Mouse (Mus musculus) ES-Bruce4 (cell line): ENCODE results near the gene Il1r2. TPM values are rescaled to one million over a fixed set of nuclear protein-coding genes. Genes with fewer than 3 reads are reported as not detected.

ENCODE experiments used
- H3K27ac ChIP-seq: 2 replicates; pipeline ENCODE4 v1.5.1; 2012; ENCODE audit warnings: low read length, inconsistent platforms; ENCODE audit not compliant: insufficient read depth
- H3K27me3 ChIP-seq: 2 replicates; pipeline ENCODE4 v1.6.1; 2012; ENCODE audit warnings: mild to moderate bottlenecking, low read length, inconsistent platforms; ENCODE audit not compliant: control insufficient read depth, poor library complexity, insufficient read depth, severe bottlenecking
- H3K36me3 ChIP-seq: 2 replicates; pipeline ENCODE4 v1.6.1; 2012; ENCODE audit warnings: inconsistent platforms, mild to moderate bottlenecking, low read length, moderate library complexity; ENCODE audit not compliant: control insufficient read depth, poor library complexity, insufficient read depth, severe bottlenecking
- H3K4me1 ChIP-seq: one replicate; pipeline ENCODE4 v1.8.1; 2011; ENCODE audit warnings: low read length; ENCODE audit not compliant: control insufficient read depth, insufficient read depth
- H3K4me3 ChIP-seq: 2 replicates; pipeline ENCODE4 v1.5.1; 2011; ENCODE audit warnings: low read depth, mild to moderate bottlenecking, low read length
- H3K9ac ChIP-seq: 2 replicates; pipeline ENCODE4 v1.6.1; 2012; ENCODE audit warnings: low read depth, mild to moderate bottlenecking, inconsistent platforms; ENCODE audit not compliant: poor library complexity, severe bottlenecking
- H3K9me3 ChIP-seq: replicated peaks from 2 replicates; pipeline ENCODE4 v1.6.1; 2012; ENCODE audit warnings: mild to moderate bottlenecking, low read length, inconsistent platforms; ENCODE audit not compliant: control insufficient read depth, poor library complexity, insufficient read depth, severe bottlenecking
- CTCF ChIP-seq: IDR thresholded peaks from one replicate; pipeline ENCODE4 v1.8.1; 2011; ENCODE audit warnings: low read depth, low read length
- EP300 ChIP-seq: IDR thresholded peaks from 2 replicates; pipeline ENCODE4 v1.6.1; 2011; ENCODE audit warnings: low read depth, low read length; ENCODE audit not compliant: insufficient read depth
- POLR2A ChIP-seq: IDR thresholded peaks from one replicate; pipeline ENCODE4 v1.8.1; 2011; ENCODE audit warnings: low read length; ENCODE audit not compliant: insufficient read depth
- polyA plus RNA-seq: library from polyadenylated mRNA; stranded (reverse); fragments of >200 nt; gene quantifications from 2 replicates; pipeline ENCODE4 v1.2.4, GENCODE M21; 2011; ENCODE audit warnings: low read depth; ENCODE audit not compliant: missing spikeins, insufficient read depth, insufficient read length

Il1r2 gene
- polyA plus RNA-seq, 1 experiment, result not detected

DNA sequence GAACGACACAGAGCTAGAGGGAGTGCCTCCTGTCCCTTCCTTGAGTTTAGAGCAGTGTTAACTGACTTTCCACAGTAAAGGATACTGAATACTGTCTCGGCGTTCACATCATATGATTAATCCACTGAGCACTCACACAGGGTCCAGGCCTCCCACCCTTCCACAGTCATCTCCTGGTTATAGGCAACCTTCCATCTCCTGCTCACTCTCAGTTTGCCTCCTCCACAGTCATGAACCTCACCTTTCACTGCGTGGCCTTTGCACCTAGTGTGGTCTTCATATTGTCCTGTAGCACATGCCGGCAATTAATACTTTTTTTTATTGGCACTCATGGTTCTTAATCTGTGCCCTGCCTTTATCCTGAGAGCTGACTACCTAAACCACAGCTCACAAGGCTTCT lies 44.3 kb upstream of the Il1r2 start:
- H3K9ac ChIP-seq, result no peak overlapping the region
- H3K36me3 ChIP-seq, result no peaks in the 10 kb centered on the region; the same call in 1 of the 2 replicates
- no peak overlapping the region for H3K27ac ChIP-seq
- no peaks in the 10 kb centered on the region for H3K27me3 ChIP-seq
- TF ChIP-seq EP300, result no peak
- no peak for TF ChIP-seq POLR2A
- no peak for TF ChIP-seq CTCF
- H3K9me3 ChIP-seq, result no peaks in the 10 kb centered on the region
- no peaks in the 10 kb centered on the region for H3K4me1 ChIP-seq
- no peak overlapping the region for H3K4me3 ChIP-seq

- no peaks in the 10 kb centered on the region for H3K27me3 ChIP-seq
- H3K9ac ChIP-seq, result no peak overlapping the region
- H3K36me3 ChIP-seq, result no peaks in the 10 kb centered on the region
- no peak for TF ChIP-seq POLR2A
- no peak for TF ChIP-seq CTCF
- no peak for TF ChIP-seq EP300
- no peak overlapping the region for H3K4me3 ChIP-seq
- H3K27ac ChIP-seq, result no peak overlapping the region
- H3K4me1 ChIP-seq, result no peaks in the 10 kb centered on the region
- H3K9me3 ChIP-seq, result no peaks in the 10 kb centered on the region
These were observed 43.4 kb upstream of the Il1r2 start for GRCm38 (mm10) chr1:40030287-40030975.

GRCm38 (mm10) chr1:40030976-40031356 lies 42.9 kb upstream of the Il1r2 start:
- H3K9ac ChIP-seq, result no peak overlapping the region
- no peaks in the 10 kb centered on the region for H3K36me3 ChIP-seq
- H3K27me3 ChIP-seq, result no peaks in the 10 kb centered on the region
- no peak overlapping the region for H3K27ac ChIP-seq
- H3K4me3 ChIP-seq, result no peak overlapping the region
- no peaks in the 10 kb centered on the region for H3K9me3 ChIP-seq
- H3K4me1 ChIP-seq, result no peaks in the 10 kb centered on the region
- TF ChIP-seq CTCF (no peak), EP300 (no peak), POLR2A (no peak)

GRCm38 (mm10) chr1:40031626-40032025 lies 42.3 kb upstream of the Il1r2 start:
- TF ChIP-seq EP300, result no peak
- no peak for TF ChIP-seq POLR2A
- TF ChIP-seq CTCF, result no peak
- no peak overlapping the region for H3K4me3 ChIP-seq
- H3K27ac ChIP-seq, result no peak overlapping the region
- no peaks in the 10 kb centered on the region for H3K4me1 ChIP-seq
- no peaks in the 10 kb centered on the region for H3K27me3 ChIP-seq
- no peaks in the 10 kb centered on the region for H3K36me3 ChIP-seq
- H3K9ac ChIP-seq, result no peak overlapping the region
- no peaks in the 10 kb centered on the region for H3K9me3 ChIP-seq

DNA sequence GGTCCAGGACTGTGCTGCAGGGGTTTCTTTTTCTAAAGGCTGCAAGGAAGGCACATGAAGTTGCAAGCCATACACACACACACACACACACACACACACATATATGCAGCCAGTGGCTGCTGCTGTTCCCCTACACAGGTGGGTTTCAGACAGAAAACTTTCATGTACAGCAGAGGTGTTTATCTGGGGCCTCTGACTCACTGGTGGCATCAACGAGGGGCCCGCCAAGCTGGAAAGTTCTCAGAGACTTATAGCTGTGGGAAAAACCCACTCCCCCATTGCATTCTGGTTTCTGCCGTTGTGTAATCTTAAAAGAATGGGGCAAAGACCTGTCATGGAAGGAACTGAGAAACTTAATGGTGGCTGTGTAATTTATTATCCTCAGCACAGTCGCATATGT lies 40.6 kb upstream of the Il1r2 start:
- no peak for TF ChIP-seq POLR2A
- no peak for TF ChIP-seq EP300
- no peak for TF ChIP-seq CTCF
- Histone ChIP-seq H3K4me3 (no peak overlapping the region), H3K36me3 (no peaks in the 10 kb centered on the region), H3K9me3 (no peaks in the 10 kb centered on the region), H3K9ac (no peak overlapping the region), H3K4me1 (no peaks in the 10 kb centered on the region), H3K27ac (no peak overlapping the region), H3K27me3 (no peaks in the 10 kb centered on the region)

- H3K27me3 ChIP-seq, result no peaks in the 10 kb centered on the region
- H3K27ac ChIP-seq, result no peak overlapping the region
- no peak for TF ChIP-seq EP300
- no peaks in the 10 kb centered on the region for H3K4me1 ChIP-seq
- no peak overlapping the region for H3K4me3 ChIP-seq
- no peaks in the 10 kb centered on the region for H3K9me3 ChIP-seq
- no peaks in the 10 kb centered on the region for H3K36me3 ChIP-seq
- no peak overlapping the region for H3K9ac ChIP-seq
These were observed 40.0 kb upstream of the Il1r2 start for GRCm38 (mm10) chr1:40033743-40034420.
